Mouse (Mus musculus) CD4-positive, CD25-positive, alpha-beta regulatory T cell, adult 2 months (primary cell): Measurements from ENCODE around the gene Arsk.
A peak's percentile ranks its signal among the peaks of the same experiment; 100 is the strongest.

Source experiments
- DNase-seq: peaks from one replicate; pipeline ENCODE4 v3.0.0-alpha.2; 2012; ENCODE audit warnings: low read depth, low spot score

Arsk gene

DNA sequence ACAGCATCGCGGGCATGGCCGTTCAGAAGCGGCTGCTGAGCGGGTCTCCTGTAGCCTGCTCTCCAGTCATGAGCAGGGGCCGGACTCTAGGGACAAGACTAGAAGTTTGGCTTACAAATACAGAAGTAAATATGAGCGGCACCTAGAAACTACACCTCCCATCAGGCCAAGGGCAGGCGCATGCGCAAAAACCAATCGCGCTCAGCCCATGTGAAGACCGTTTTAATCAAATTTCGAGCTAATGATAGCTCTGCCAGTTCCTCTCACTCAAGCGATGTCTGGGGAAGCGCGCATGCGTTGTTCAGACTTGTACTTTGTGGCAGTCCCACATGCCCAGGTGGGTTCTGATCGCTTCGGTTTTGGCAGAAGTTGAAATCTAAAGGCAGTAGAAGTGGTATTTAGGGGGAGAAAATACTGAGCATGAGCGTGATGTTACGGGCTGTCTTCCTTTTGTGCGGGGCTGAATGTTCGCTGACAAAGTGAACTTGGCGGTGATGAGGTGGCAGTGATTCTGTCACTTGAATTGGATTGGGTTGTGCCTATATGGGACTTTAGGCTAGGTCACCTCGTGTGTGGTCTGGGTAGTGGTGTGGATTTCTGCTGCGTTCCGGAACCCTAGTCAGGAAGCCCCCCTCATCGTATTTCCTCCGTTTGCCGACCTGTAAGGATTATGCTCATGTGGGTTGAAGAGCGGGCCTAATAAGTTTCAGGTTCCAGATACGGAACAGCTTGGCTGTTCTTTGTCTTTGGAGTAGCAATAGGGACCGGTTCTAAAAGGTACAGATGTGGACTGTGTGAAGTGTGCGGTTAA is at the start of gene Arsk, which contains the start of gene Ttc37:
TSS of gene Arsk (minus strand) at position 168 of the 811 bp plus-strand sequence.
TSS of gene Ttc37 (plus strand) at position 242 of the 811 bp plus-strand sequence.
- peak; percentile 98 for DNase-seq

DNA sequence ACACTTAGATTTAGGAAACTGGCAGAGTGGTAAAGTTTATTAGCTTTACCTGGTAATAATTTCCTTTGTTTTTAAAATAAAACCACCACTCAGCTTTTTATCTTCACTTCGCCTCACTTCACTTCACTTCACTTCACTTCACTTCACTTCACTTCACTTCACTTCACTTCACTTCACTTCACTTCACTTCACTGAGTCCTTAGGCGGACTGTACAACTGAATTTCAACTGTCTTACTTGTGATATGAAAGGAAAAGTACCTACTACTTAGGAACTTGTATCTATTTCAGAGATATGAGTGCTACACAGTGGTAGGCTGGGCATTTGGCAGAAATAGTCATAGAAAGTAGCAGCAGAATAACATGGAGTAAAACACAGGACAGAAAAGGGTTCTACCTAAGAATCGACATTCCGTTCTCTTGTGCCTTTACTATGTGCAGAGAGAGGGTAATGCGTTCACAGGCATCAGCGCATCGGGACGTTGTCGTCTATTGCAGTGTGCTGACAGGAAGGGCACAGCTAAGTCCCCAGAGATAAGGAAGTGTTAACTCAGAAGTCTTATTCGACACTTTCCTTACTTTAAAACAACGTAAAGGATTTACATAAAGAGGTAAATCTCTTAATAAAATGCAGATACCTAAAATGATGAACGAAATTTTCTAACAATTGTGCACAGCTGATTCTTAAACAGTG is 42.8 kb upstream of the Arsk start:
- no peak for DNase-seq

DNA sequence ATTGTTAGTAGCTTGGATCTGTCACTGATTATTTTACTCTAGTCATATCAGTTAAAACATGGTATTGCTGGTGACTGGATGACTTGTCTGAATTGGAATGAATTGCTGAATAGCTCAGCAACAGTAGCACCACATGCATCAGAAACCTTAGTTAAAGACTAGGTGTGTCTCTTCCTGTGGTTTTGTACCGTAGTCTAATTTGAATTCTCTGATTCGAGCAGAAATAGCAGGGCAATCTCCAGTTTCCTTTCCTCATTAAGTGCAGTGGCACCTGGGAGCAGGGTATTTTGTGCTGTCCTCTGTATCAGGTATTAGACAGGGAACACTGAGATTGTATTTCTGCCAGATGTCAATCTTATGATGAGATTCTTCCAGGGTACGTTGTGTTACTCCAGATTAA is 40.4 kb upstream of the Arsk start:
- DNase-seq, result peak; percentile 20

DNA sequence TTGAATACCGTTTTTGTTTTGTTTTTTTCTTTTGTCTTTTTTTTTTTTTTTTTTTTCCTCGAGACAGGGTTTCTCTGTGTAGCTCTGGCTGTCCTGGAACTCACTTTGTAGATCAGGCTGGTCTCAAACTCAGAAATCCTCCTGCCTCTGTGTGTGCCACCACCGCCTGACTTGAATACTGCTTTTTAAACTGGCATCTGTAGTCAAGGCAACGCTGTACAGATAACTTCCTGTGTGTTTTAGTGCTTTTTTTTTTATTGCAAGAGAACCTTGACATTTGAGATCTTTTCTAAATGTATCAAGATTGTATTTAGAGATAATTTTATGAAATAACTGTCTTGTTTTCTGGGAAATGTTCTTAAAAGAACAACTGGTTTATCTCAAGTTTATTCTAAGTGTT is 34.0 kb upstream of the Arsk start:
- DNase-seq, result peak; percentile 36

DNA sequence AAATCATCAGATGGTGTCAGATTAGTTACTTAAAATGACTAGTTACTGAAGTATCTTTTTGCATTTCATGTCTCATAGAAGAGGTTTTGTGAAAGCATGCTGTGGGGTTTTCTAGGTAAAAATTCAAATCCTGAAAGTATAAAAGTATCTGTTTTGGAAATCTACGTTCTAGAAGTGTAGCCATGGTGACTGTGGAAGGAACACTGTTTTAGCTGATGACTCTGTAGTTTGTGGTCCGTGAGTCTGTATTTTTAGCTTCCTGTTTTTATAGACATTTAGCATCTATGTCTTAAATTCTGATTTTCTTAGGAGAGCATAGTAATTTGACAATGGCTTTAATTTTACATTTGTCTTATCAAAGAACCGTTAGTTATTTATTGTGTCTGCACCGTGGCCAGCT is 30.3 kb upstream of the Arsk start:
- peak; percentile 12 for DNase-seq

DNA sequence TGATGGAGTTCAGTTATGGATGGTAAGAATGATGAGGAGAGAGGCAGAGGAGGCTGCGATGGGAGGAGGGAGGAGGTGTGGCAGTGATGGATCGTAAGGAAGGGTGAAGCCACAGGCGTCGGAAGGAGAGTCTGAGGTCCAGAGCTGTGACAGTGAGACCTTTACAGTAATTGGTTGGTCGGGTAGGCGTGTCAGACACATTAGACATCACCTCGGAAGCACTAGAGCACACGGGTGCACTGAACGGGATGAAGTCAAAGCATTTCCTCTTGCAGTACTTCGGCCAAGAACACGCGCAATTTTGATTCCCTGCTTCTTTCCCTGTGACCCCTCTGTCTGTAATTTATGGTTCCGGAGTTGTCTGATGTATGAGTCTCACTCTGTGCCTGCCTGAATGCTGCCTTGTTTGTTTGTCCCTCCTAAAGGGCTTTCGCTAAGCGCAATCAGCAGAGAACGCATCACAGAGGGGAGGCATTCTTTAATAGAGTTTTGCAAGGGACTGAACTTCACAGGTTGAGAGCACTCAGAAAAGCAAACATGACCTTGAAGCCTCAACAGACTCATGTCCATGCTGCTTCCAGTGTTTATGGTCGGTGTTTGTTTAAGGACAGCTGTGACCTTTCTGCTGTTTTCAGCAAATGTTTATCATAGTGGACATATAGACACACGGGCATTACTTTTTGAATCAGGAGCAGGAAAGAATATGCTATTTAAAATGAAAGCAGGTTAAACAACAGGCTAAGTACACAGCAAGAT is 10.8 kb upstream of the Arsk start:
- DNase-seq, result no peak

DNA sequence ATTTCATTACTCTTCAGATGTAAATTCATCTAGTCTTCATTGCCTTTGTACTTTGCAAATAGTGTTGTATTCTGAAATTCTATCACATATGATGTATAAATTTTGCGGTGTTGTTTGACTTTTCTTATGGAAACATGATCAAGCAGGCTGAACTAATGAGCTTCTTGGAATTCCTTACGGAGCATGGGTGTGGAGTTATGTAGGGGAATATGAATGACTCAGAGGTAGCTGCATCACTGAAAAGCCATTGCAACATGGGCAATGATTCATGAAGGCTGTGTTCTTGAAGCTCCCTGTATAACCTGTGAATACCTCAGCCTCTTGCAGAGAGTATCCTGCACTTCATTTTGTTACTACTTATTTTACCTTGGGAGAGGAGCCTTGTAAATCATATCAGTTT is 3.5 kb upstream of the Arsk start:
- no peak for DNase-seq

DNA sequence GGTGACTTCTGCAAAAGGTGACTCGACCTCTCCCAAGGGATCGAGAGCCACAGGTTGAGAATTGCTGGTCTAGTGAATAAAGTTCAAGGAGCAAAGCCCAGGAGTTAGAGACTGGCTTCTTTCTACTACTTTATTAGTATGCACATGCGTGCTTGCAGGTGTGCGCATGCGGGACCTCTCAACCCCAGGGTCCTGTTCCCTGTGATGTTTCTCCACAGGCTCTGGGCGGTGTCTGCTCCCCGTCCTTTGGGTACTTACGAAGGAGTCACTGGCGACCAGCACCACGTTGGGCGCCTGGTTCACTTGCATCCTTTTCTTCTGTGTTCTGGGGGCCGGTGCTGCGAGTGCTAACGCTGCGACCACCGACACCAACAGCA is 356 bp downstream of the Arsk start:
- peak; percentile 61 for DNase-seq

DNA sequence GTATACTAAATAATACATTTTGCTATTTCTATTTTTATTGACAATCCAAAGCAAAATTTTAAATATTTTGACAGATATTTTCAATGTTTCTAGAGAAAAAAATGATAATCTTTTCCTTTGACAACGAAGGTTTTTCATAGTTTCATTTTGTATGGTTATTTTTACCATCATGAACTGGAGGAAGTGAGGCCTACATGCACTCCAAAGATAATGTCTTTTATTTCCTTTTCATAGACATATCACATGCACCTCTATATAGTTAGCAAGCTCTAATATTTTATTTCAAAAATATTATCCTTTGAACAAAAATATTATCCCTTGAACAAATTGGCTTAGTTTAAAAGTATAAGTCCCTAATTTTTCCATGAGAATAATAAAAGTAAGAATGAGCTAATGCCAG is 24.1 kb downstream of the Arsk start:
- DNase-seq, result no peak

DNA sequence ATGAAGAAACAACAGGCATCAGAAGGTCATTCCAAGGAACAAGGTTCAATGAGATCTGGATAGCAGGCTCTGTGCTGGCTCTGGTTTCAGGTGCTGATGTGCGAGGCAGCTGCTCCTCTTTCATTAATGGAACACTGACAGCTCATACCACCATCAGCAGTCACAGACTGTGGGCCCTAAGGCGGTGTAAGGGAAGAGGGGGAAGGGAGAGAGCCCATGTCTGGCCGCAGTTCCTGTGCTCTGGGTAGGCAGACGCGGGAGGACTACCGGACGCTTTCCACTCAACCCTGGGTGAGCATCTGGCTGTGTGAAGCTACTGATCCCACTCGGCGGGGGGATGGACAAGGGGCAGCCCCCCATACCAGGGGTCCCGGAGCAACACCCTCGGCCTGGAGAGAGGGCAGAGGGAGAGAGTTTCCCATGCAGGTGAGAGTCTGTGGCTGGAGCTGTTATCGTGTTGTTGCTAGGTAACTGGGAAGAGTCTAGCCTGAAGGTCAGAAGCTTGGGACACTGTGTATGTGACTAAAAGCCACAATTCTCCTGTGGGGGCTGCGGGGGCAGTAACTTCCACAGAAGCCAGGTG is 34.0 kb downstream of the Arsk start:
- no peak for DNase-seq

DNA sequence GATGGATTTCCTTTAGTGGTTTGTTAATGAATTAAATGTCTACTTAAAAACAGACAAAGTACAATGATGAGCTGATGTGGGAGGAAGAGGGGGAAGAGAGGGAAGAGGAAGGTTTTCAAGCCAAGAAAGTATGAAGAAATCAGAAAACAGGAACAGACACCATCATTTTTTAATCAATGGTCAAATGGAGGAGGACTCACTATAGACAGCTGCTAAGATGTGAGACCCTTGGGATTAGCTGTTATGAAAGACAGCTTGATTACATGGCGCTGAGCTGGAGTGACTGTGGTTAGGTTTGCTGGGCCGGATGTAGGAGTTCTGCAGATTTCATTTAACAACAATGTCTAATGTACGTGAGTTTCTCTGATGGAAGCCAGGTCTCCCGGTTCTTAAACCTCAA is 34.9 kb downstream of the Arsk start:
- DNase-seq, result no peak

DNA sequence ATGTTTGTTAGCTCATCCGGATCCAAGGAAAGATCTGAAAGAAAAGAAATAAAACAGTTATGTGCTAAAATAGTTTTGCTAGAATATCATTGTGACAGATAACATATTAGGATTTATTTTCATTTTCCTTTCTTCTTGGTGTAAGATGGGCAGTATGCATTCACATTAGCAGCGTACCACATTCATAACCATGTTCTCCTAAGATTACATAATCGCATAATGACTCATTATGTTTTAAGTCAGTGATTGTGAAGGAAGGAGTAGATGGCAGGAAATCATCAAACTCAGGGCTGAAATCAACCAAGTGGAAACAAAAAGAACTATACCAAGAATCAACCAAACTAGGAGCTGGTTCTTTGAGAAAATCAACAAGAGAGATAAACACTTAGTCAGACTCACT is 35.9 kb downstream of the Arsk start:
- DNase-seq, result no peak

DNA sequence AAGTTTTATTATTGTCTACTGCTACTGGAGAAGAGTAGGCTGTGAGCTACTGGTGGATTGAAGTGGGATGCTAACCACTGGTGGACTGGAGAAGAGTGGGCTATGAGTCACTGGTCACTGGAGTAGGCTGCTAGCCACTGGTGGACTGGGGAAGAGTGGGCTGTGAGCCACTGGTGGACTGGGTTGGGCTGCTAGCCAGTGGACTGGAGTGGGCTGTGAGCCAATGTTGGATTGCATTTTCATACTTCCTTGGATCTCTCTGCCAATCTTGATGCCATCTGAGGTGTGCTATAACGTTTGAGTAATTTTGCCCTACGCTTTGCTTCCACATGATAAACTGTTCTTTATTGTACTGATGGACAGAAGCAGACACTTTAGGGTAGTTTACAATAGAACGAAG is 36.3 kb downstream of the Arsk start:
- DNase-seq, result no peak

DNA sequence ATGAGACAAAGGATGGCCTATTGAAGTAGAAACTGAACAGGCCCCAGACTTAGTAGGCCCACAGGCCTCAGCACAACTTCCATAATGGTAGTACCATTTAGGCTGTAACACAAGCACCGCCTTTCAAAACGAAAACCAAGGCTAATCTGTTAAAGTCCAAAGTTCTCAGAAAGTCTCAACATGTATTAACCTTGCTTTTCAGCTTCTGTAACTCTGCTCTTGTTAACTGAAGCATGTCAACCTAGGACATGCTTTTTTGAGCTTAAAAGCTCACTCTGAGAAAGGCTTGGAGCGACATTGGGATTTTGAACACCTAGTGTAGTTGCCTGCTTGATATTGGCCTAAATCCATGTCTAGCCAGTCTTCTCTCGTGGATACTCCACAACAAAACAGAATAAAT is 38.9 kb downstream of the Arsk start:
- no peak for DNase-seq

DNA sequence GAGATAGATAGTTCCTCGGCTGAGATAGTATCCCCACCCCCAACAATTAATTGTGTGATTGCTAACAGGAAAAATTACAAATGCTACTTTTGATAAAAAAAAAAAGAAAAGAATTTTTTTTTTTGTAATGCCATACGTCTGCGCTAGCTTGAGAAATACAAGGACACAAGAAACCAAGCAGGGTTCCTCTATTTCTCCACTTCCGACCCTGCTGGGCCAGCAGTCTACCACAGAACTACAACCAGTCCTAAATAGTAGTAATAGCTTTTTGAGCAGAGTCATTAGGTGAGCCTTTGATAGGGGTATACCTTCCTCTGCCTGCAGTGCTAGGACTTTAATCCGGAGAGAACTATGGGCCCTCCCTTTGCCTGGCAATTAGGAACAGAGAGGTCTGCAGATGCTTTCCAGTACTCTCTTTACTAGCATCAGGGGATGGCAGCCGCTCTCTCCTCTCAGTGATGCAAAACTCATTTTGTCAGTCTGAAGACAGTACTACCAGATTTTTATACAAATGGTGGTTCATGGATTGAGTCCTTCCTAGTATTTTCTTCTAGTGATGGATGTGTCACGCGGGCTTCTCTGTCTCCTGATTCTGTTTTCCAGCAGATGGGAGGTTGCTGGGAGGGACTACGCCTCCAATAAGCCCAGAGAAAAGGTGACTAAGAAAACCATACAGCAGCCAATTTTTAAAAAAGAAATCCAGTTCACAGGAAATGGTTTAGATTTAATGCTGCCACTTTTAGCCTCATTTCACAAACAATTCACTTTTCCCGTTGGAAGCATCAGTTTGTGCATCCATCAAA is 41.0 kb downstream of the Arsk start:
- no peak for DNase-seq

DNA sequence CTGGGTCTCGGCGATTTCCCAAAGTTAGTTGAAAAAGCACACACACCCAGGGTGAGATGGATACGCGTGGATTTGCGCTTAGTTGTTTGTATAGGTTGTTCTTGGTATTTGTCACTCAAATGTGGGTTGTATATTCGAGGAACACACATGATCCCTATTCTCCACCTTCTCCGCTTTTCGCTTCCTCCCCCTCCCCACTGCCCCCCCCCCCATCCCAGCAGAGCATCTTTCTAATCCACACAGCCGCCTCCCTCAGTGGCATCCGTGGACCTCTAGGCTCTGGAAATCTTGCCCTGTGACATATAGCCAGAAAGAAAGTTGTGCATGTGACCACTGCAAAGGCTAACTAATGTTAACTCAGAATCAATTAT is 41.6 kb downstream of the Arsk start, which contains the start of gene Gpr150:
TSS of gene Gpr150 (minus strand) at position 101 of the 371 bp plus-strand sequence.
- DNase-seq, result no peak

DNA sequence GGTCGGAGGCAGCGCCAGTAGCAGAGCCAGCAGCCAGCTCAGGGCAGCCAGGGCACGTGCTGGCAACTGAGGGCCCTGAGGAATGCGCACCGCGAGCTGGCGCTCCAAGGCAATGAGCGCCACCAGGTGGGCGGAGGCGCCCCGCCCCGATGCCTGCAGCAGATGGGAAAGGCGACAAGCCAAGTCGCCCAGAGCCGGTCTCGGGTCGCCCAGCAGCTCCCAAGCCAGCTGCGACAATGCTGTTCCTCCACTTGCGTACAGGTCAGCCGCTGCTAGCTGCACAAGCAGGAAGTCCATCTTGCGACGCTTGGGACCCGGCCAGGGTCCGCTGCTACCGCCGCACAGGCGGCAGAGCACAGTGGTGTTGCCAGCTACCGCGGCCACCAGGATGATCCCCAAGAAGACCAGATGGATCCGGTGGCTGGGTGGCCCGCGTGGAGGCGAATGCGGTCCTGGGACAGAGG is 42.2 kb downstream of the Arsk start:
- DNase-seq, result peak; percentile 69

DNA sequence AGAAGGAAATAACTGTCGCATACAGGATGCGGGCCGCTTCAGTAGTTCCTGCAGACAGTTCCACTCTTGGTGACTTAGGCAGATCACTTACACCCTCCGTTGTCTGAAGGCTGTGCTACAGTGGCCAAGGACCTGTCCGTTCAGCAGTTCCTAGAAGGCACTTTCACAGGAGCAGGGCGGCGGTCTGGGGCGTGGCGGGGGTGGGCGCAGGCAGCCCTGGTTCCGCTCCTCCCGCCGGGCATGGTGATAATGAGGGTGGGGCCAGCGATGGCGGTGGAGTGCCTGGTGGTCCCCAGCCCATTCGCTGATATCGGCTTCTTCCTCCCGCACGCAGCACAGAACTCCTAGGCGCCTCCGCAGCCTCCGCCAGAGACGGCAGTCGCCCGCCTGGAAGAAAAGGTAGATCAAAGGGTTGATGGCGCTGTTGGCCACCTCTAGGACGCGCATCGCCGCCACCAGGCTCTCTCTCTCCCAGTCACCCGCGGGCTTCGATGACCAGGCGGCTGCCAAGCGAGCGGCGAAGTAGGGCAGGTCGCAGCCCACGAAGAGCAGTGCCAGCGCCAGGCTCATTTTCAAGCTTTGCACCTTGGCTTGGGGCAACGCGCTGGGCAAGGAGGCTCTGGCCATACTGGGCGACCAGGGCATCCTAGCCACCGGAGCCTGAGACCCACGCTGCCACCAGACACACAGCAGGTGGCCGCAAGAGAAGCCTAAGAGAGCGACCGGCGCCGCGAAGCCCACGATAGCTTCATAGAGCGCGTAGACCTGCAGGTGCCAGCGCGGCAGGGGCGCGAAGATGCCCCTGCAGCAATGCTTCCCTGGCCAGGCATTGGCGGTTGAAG is 42.8 kb downstream of the Arsk start:
- DNase-seq, result peak; percentile 19

DNA sequence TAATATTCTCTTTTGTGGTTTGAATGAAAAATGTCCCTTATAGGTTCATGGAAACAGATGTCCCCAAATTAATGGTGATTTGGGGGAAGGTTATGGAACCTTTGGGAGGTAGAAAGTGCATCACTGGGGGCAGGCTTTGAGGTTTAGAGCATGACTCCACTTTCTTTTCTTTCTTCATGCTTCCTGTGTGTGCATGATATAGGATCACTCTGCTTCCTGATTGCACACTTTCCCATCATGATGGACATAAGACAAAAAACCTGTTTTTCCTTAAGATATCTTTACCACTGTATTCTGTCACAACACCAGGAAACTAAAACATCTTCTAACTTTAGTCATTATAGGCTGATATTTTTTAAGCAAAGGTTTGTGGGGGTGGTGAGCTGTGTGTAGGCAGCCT is 53.5 kb downstream of the Arsk start:
- DNase-seq, result no peak

DNA sequence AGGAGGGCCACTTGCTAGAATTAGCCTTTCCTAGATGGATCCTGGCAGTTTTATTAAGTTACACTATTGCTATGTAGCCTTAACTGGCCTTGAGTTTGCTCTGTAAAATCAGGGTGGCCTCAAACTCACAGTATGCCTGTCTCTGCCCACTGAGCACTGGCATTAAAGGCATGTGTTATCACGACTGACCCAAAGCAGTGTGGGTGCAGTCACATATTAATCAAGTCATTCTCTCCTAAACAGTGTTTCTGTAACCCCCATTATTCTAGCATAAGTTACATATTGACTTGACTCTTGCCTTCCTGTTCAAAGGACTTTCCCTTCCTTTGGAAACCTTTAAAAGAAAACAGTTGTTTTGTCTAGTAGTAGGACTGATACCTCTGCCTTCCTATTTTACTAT is 56.0 kb downstream of the Arsk start:
- DNase-seq, result no peak
